13 mouse cellular contexts compared by ENCODE assay signal in the genomic region with DNA sequence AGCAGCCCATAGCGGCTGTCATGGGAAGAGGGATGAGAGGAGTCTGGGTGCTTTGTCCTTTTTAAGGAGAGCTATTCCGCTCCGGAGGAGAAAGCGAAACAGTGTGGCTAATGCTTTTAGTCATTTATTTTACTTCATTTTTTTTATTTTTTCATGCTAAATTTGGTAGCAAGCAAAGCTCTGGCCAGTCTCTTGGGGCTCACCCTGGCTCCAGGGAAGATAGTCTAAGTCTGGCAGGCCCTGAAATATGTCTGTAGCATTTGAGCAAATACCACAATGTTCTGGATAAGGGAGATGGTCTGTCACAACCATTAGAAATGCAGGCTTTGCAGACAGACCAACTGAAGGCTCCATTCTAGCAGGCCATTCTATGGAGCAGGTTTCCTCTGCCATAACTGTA.
DNase-seq lines count a peak whose midpoint lies in the region; ATAC-seq and TF ChIP-seq lines count a peak whose summit lies in the region.
"Had no signal": no experiment of that assay in that cellular context is flagged by ENCODE, and none has a peak within 500 bp of the region (broad histone marks: within the 10 kb centered on the region; RNA-seq: fewer than 3 reads in every experiment).

No protein-coding gene starts in this region.

- DNase-seq in forebrain, postnatal 0 days: no peak
- DNase-seq in forebrain, embryonic 11.5 days (ENCODE audit: low spot score): no peak
- no peak for DNase-seq in hindbrain, embryonic 11.5 days (ENCODE audit: low spot score)
- DNase-seq in 3T3-L1 (ENCODE audit: low read depth, low spot score): peak; percentile 57
- DNase-seq in gastrocnemius, postnatal 25 days: peak; percentile 28
- DNase-seq in urinary bladder, adult 2 months (ENCODE audit: low spot score): no peak

- H3K27ac ChIP-seq in forebrain, postnatal 0 days (ENCODE audit: low read depth, low read length): 0 out of 2 replicates have a peak overlapping the region, but pooled peaks have one; percentile 5
- no peak overlapping the region for H3K27ac ChIP-seq in forebrain, embryonic 11.5 days (ENCODE audit: low read depth, low read length)
- H3K27ac ChIP-seq in hindbrain, embryonic 11.5 days (ENCODE audit: low read depth, low read length): peak overlapping the region; percentile 34; the same call in 1 of the 2 replicates
- H3K27ac ChIP-seq in hindbrain, embryonic 16.5 days (ENCODE audit: low read depth, low read length): no peak overlapping the region
- H3K27ac ChIP-seq in midbrain, embryonic 13.5 days: no peak overlapping the region
- H3K27ac ChIP-seq: limb, embryonic 15.5 days; stomach, postnatal 0 days had no signal

- H3K4me2 ChIP-seq in forebrain, postnatal 0 days (ENCODE audit: low read depth): no peak overlapping the region
- no peak overlapping the region for H3K4me2 ChIP-seq in forebrain, embryonic 11.5 days (ENCODE audit: low read depth, low read length, severe bottlenecking)
- no peak overlapping the region for H3K4me2 ChIP-seq in hindbrain, embryonic 11.5 days (replicated peaks; ENCODE audit: low read depth, low read length)
- no peak overlapping the region for H3K4me2 ChIP-seq in hindbrain, embryonic 16.5 days (ENCODE audit: low read length)
- no peak overlapping the region for H3K4me2 ChIP-seq in midbrain, embryonic 13.5 days (replicated peaks)
- H3K4me2 ChIP-seq: limb, embryonic 15.5 days had no signal

- no peak overlapping the region for H3K4me3 ChIP-seq in forebrain, postnatal 0 days (ENCODE audit: low read depth, low read length)
- no peak overlapping the region for H3K4me3 ChIP-seq in forebrain, embryonic 11.5 days (ENCODE audit: low read depth, low read length)
- no peak overlapping the region for H3K4me3 ChIP-seq in hindbrain, embryonic 11.5 days (ENCODE audit: low read depth, low read length)
- H3K4me3 ChIP-seq in hindbrain, embryonic 16.5 days (ENCODE audit: low read length): no peak overlapping the region
- no peak overlapping the region for H3K4me3 ChIP-seq in midbrain, embryonic 13.5 days (replicated peaks)
- H3K4me3 ChIP-seq: hindbrain, embryonic 10.5 days; limb, embryonic 15.5 days had no signal

- no peak for TF ChIP-seq CTCF in forebrain, postnatal 0 days (IDR thresholded peaks at IDR 0.05; ENCODE audit: low read depth)

- WGBS in forebrain, postnatal 0 days: 63% methylated on average over 4 of the region's 4 CpGs
- WGBS in forebrain, embryonic 11.5 days: 83% methylated on average over 4 of the region's 4 CpGs
- WGBS in hindbrain, embryonic 11.5 days: 55% methylated on average over 4 of the region's 4 CpGs
- 45% methylated on average over 4 of the region's 4 CpGs for WGBS in hindbrain, embryonic 16.5 days
- 77% methylated on average over 4 of the region's 4 CpGs for WGBS in midbrain, embryonic 13.5 days

- H3K27me3 ChIP-seq in forebrain, postnatal 0 days (ENCODE audit: insufficient read depth, low read length): no peaks in the 10 kb centered on the region
- H3K27me3 ChIP-seq in forebrain, embryonic 11.5 days (ENCODE audit: control insufficient read depth, insufficient read depth, low read length): no peaks in the 10 kb centered on the region
- no peaks in the 10 kb centered on the region for H3K27me3 ChIP-seq in hindbrain, embryonic 11.5 days (ENCODE audit: control insufficient read depth, insufficient read depth, low read length)
- no peaks in the 10 kb centered on the region for H3K27me3 ChIP-seq in hindbrain, embryonic 16.5 days (replicated peaks; ENCODE audit: control insufficient read depth, insufficient read depth, low read length)
- no peaks in the 10 kb centered on the region for H3K27me3 ChIP-seq in midbrain, embryonic 13.5 days

- H3K4me1 ChIP-seq in forebrain, postnatal 0 days (ENCODE audit: insufficient read depth): no peaks in the 10 kb centered on the region
- no peaks in the 10 kb centered on the region for H3K4me1 ChIP-seq in forebrain, embryonic 11.5 days (replicated peaks; ENCODE audit: control insufficient read depth, insufficient read depth, low read length)
- peaks cover 4% of the 10 kb centered on the region; the same call in 1 of the 2 replicates for H3K4me1 ChIP-seq in hindbrain, embryonic 11.5 days (replicated peaks; ENCODE audit: control insufficient read depth, insufficient read depth, low read length)
- H3K4me1 ChIP-seq in hindbrain, embryonic 16.5 days (ENCODE audit: control insufficient read depth, insufficient read depth, low read depth, low read length): peaks cover 14% of the 10 kb centered on the region
- H3K4me1 ChIP-seq in midbrain, embryonic 13.5 days (replicated peaks): peaks cover 8% of the 10 kb centered on the region; the same call in 1 of the 2 replicates

- H3K9me3 ChIP-seq in forebrain, postnatal 0 days (ENCODE audit: low read length): no peaks in the 10 kb centered on the region
- H3K9me3 ChIP-seq in forebrain, embryonic 11.5 days (ENCODE audit: control insufficient read depth, low read length): no peaks in the 10 kb centered on the region
- no peaks in the 10 kb centered on the region for H3K9me3 ChIP-seq in hindbrain, embryonic 11.5 days (ENCODE audit: control insufficient read depth, low read length)
- H3K9me3 ChIP-seq in hindbrain, embryonic 16.5 days (ENCODE audit: control insufficient read depth, low read length): no peaks in the 10 kb centered on the region
- no peaks in the 10 kb centered on the region for H3K9me3 ChIP-seq in midbrain, embryonic 13.5 days
- H3K9me3 ChIP-seq: hindbrain, embryonic 10.5 days; limb, embryonic 15.5 days had no signal

- H3K36me3 ChIP-seq in forebrain, postnatal 0 days (ENCODE audit: insufficient read depth): no peaks in the 10 kb centered on the region
- H3K36me3 ChIP-seq in forebrain, embryonic 11.5 days (ENCODE audit: control insufficient read depth, insufficient read depth, low read length): no peaks in the 10 kb centered on the region
- no peaks in the 10 kb centered on the region for H3K36me3 ChIP-seq in hindbrain, embryonic 11.5 days (ENCODE audit: control insufficient read depth, insufficient read depth, low read length)
- no peaks in the 10 kb centered on the region for H3K36me3 ChIP-seq in hindbrain, embryonic 16.5 days (ENCODE audit: control insufficient read depth, insufficient read depth, low read length)
- H3K36me3 ChIP-seq in midbrain, embryonic 13.5 days: no peaks in the 10 kb centered on the region
- H3K36me3 ChIP-seq: hindbrain, embryonic 10.5 days; limb, embryonic 15.5 days had no signal

- H3K9ac ChIP-seq in forebrain, postnatal 0 days: no peak overlapping the region
- no peak overlapping the region for H3K9ac ChIP-seq in forebrain, embryonic 11.5 days (ENCODE audit: low read length)
- H3K9ac ChIP-seq in hindbrain, embryonic 11.5 days (ENCODE audit: low read depth, low read length): no peak overlapping the region
- H3K9ac ChIP-seq in hindbrain, embryonic 16.5 days (ENCODE audit: low read depth, low read length): no peak overlapping the region
- H3K9ac ChIP-seq in midbrain, embryonic 13.5 days (replicated peaks): no peak overlapping the region
- H3K9ac ChIP-seq: limb, embryonic 15.5 days had no signal

- ATAC-seq in forebrain, postnatal 0 days: no peak
- ATAC-seq in forebrain, embryonic 11.5 days (replicated peaks; ENCODE audit: low FRiP score): no peak
- no peak for ATAC-seq in hindbrain, embryonic 11.5 days (ENCODE audit: low FRiP score)
- ATAC-seq in hindbrain, embryonic 16.5 days: no peak
- no peak for ATAC-seq in midbrain, embryonic 13.5 days
- ATAC-seq: forebrain, embryonic 16.5 days; midbrain, embryonic 16.5 days had no signal

Comparison
In these comparisons a context has a peak if more than half of its experiments do, and no peak if none do; other contexts are left out.
1. H3K27ac ChIP-seq: peak in forebrain, postnatal 0 days (single experiment) and hindbrain, embryonic 11.5 days (single experiment); none in forebrain, embryonic 11.5 days (single experiment), hindbrain, embryonic 16.5 days (single experiment) and midbrain, embryonic 13.5 days (single experiment).
2. DNase-seq: peak in 3T3-L1 (single experiment) and gastrocnemius, postnatal 25 days (single experiment); none in forebrain, postnatal 0 days (single experiment), forebrain, embryonic 11.5 days (single experiment), hindbrain, embryonic 11.5 days (single experiment) and urinary bladder, adult 2 months (single experiment).